Mouse (Mus musculus) urinary bladder, adult 2 months (tissue): ENCODE results near the gene Vtcn1. TPM values are rescaled to one million over a fixed set of nuclear protein-coding genes. Genes with fewer than 3 reads are reported as not detected.

ENCODE experiments used
- DNase-seq: peaks from one replicate; pipeline ENCODE4 v3.0.0; 2022; ENCODE audit warnings: low spot score
- polyA plus RNA-seq: library from polyadenylated mRNA; depleted of rRNA; stranded (reverse); fragments of >200 nt; gene quantifications from 2 replicates; pipeline ENCODE4 v1.2.3, GENCODE M21; 2012

Vtcn1 gene
- polyA plus RNA-seq, 1 experiment: 2.7 TPM

DNA sequence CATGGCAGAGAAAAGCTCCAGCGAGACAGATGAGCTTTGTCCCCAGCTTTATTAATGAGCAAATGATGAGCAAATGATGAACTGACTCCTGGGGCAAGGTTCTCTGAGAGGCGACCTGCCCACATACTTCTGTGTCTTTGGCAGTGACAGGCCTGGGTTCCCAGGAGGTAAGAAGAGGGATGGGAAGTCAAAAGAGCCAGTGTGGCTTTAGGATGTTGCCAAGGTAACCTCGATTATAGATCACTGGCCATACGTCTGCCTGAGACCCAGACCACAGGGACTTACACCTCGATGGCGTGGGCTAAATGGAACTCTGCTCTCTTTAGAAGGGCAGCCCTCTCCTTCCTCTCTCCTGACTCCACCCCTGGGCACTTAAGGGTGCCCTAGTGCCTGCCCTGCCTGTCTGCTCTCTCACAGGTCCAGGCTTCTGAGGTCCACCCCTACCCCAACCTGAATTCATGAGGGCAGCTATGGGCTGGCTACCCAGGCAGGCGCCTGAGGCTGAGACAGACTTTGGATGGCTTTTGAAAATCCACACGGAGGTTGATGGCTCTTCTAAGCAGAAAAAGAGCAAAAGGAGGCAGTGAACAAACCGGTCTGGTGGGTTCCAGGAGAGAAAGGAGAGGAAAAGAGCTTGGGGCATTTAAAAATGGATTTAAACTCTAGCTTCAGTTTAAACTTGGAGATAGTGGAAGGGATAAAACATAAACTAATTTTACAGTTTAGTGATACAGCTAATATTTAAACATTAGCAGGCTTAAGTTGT is 31.0 kb downstream of the Vtcn1 start:
- DNase-seq: no peak

- no peak for DNase-seq
These were observed 31.9 kb downstream of the Vtcn1 start for GRCm38 (mm10) chr3:100857139-100857538.

DNA sequence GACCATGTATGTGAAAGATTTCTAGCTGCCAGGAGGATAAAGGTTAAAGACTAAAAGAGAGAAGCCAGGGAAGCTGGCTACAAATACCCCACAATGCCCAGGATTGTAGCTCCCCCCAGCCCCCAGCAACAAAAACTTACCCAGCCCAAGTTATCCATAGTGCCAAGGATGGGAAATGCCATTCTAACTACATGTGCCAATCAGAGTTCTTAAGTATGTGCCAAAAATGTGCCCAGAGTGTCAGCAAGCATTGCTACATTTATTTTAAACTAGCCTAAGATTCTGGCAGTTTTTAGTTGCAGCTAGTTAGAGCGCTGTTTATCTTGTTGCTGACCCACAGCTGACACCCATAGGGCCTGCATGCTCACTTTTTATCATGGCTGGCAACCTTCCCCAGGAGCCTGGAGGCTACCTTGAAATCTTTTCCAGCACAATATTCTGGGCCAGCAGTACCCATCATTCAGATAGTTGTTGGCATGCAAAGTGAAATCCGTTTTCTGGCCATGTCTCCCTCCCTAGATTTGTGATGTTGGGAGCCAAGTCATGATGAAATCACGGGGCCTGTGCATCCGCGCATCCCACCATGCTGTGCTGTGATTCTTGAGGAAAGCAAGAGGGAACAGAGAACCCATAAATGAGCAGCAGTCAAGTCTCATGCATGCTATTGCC is 33.2 kb downstream of the Vtcn1 start:
- no peak for DNase-seq

DNA sequence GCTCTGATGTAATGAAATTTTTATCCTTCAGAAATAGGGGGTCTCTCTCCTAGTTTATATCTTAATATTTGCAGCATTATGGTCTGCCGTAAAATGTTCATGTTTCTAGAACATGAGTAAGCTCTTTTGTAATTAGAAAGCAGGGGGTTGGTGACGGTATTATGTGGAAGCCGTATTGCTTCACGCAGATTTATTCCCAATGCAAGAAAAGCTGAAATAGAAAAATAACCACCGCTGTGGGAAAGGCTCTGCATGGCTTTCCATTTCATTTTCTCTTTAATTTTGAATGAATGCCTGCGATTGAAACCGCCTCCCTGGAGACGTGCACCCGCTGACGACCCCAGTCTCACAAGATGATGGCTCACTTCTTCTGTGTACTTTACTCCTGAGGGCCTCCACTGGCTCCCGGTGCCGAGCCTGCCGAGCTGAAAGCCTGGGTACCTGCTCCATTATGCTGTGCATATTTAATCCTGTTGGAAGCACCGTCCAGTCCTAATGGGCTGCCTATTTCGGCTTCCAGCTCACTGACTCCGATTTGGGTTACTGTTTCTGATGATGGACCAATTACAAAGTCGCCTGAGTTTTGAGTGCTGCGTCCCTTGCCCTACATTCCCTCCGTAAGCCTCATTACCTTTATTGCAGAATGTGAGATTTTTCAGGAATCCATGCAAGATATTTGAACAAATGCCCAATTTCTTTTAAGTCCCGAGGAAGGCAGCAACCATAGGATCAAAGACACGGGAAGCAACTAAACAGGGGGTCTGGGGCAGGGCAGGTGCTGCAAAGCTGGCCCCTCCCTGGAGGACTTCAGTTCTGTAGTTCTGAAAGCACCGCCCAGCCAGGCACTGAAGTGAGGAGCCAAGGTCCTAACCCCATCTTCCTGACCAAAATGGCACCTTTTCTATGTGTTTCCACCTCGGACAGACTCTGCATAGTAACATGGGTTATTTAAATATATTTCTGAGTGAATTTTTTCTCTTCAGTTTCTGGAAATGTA is 36.3 kb downstream of the Vtcn1 start:
- DNase-seq: no peak

- DNase-seq: no peak
These were observed 41.7 kb downstream of the Vtcn1 start for GRCm38 (mm10) chr3:100866946-100867345.

DNA sequence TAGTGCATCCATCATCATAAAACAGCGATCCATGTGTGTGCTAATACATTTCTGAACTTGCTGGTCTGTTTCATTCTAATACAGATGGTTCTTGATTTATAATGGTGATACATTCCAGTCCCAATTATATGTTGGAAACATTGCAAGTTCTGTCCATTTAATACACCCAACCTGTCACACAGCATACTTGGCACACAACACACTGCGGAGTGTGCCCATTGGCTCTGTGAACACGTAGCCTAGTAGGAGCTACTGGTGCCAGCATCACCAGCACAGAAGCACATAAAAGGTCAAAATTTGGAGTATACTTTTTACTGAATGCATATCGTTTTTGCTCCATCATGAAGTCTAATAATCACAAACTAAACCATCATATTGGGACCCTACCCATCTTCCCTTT is 51.8 kb downstream of the Vtcn1 start:
- no peak for DNase-seq

GRCm38 (mm10) chr3:100881403-100881802 is 56.1 kb downstream of the Vtcn1 start:
- no peak for DNase-seq

GRCm38 (mm10) chr3:100881843-100882634 is 56.8 kb downstream of the Vtcn1 start:
- DNase-seq: no peak

GRCm38 (mm10) chr3:100889234-100889633 is 64.0 kb downstream of the Vtcn1 start:
- DNase-seq: no peak

GRCm38 (mm10) chr3:100890406-100890805 is 65.1 kb downstream of the Vtcn1 start:
- no peak for DNase-seq

DNA sequence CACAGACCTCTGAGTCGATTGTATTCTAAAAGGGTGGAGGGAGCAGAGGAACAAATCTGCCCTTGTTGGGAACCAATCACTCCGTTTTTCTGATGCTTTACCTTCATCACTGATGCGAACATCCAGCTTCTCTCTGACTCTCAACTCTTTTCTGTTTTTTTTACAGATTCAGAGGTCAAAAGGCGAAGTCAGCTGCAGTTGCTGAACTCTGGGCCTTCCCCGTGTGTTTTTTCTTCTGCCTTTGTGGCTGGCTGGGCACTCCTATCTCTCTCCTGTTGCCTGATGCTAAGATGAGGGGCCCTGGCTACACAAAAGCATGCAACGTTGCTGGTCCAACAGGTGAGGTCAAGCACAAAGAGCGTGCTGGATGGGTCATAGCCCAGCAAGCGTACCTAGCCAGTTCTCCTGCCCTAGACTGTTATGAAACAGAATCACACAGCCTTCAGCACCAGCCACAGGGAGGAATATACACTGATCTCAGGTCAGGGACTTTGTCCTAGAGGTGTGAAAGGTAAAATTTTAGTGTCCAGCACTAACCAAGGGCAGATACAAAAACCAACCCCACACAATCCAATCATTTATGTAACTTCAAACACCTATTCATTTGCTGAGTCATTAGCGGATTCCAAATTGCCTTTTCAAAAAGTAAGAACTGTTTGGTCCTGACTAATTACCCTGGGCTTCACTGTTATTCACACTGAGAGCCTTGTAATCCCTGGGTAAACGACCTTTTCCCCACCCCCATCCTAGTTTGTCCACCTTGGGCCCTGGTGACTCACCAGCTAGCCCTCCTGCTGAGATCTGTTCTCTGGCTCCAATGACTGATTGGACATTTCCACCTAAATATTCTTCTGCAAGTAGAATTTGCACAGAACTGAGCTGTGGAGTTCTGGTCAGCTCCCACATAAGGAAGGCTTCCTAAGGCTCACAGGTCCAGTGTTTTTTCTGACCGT is 67.4 kb downstream of the Vtcn1 start:
- no peak for DNase-seq

DNA sequence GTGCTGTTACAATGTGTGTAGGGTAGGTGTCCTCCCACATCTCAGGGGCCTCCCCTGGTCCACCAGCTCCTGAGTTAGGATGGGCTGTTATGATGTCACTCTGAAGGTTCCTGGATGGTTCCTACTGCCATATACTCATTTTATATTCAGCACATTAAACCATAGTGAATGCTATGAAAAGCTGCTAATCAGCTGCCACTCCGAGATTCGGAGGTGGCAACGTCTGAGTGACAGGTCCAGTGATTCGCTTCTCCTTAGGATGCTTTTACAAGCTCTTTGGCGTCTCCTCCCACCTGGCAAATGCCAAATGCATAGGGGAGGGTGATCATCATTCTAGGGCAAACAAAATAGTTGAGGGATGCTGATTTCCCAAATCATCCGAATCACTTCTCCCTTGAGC is 70.2 kb downstream of the Vtcn1 start:
- no peak for DNase-seq

- no peak for DNase-seq
These were observed 80.9 kb downstream of the Vtcn1 start for GRCm38 (mm10) chr3:100906128-100906527.

DNA sequence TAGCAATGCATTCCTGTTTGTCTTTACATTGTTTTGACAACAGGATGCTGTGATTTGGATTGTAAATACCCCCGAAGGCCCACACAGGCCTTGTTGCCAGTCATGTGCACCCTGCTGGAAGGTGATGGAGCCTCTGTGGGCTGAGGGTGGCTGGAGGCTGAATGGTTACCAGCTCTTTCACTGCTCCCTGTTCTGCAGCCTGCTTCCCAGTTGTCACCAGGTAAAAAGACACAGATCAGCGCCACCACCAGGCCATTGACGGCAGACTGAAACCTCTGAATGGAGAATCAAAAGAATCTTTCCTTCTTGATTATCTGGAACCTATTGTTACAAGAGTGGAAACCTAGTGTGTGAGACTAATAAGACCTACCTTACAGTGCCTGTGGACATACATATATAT is 81.7 kb downstream of the Vtcn1 start:
- no peak for DNase-seq

DNA sequence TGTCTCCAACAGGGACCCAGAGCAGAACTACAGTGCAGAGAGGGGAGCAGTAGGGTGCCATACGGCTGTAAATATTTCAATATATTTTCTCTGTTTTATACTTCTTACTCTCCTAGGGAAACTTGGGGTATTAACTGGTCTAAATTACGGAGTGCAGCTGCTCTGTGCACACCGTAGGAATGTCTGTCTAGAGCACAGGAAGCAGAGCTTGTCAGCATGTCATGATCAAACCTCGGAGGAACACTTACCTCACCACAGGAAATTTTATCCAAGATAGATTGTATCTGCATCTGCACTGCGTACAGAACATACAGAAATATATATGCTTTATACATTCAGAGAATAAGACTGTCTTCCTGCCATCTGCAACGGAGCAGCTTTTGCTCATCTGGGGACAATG is 83.3 kb downstream of the Vtcn1 start:
- no peak for DNase-seq

GRCm38 (mm10) chr3:100910621-100911020 is 85.4 kb downstream of the Vtcn1 start:
- no peak for DNase-seq

DNA sequence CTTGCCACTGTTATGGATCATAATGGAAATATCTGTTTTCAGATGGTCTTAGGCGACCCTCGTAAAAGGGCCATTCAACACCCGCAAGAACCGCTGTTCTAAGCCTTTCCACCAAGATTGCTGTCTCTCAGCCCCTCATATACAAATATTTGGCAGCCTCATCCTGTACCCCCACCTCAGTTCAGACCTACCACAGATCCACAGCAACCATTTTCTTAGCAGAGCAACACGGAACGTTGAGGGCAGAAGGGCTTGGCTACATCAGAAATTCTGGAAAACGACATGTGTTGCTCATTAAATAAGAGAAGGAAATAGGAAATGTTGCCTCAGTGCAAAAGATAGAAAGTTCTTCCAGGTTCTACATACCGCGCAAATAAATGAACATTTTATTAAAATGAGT is 85.8 kb downstream of the Vtcn1 start:
- DNase-seq: no peak

GRCm38 (mm10) chr3:100911498-100912213 is 86.4 kb downstream of the Vtcn1 start:
- no peak for DNase-seq

DNA sequence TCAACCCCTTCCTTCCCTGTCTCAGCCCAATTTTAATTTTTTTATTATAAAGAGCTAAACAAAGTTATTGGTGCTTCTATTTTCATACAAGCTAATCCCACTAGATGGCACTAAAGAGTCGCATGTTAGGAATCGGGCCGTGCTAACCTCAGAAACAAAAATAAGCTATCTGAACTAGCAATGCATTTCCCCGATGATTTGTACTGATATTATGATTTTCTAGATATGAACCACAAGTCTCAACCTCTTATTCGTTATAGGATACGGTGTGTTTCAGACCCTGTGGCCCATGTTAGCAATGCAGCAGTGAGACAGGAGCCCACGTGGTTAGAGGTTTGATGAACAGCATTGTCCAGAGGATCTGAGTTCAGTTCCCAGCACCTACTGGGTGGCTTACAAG is 91.6 kb downstream of the Vtcn1 start:
- DNase-seq: no peak
